Mouse (Mus musculus) intestine, embryonic 15.5 days (tissue): ENCODE measurements around the gene Tldc1. TPM values are rescaled to one million over a fixed set of nuclear protein-coding genes. Genes with fewer than 3 reads are reported as not detected.

Experiments used
- ATAC-seq: fragments of 200-750 bp; cut with Nextera tagmentation; 2 replicates; pipeline ENCODE4 v1.8.0; 2017; ENCODE audit warnings: moderate TSS enrichment, moderate library complexity
- H3K27ac ChIP-seq: fragments of 300-500 bp; sonication (generic); 2 replicates; pipeline ENCODE4 v1.5.1; 2015; ENCODE audit warnings: mild to moderate bottlenecking, inconsistent platforms
- H3K27me3 ChIP-seq: fragments of 300-500 bp; sonication (generic); replicated peaks from 2 replicates; pipeline ENCODE4 v1.6.1; 2015; ENCODE audit warnings: inconsistent platforms
- H3K36me3 ChIP-seq: fragments of 300-500 bp; sonication (generic); 2 replicates; pipeline ENCODE4 v1.6.1; 2015; ENCODE audit warnings: inconsistent platforms
- H3K4me1 ChIP-seq: fragments of 300-500 bp; sonication (generic); replicated peaks from 2 replicates; pipeline ENCODE4 v1.6.1; 2015; ENCODE audit warnings: inconsistent platforms
- H3K4me2 ChIP-seq: fragments of 300-500 bp; sonication (generic); replicated peaks from 2 replicates; pipeline ENCODE4 v1.6.1; 2015; ENCODE audit warnings: mild to moderate bottlenecking, inconsistent platforms
- H3K4me3 ChIP-seq: fragments of 300-500 bp; sonication (generic); replicated peaks from 2 replicates; pipeline ENCODE4 v1.5.1; 2015; ENCODE audit warnings: inconsistent platforms
- H3K9ac ChIP-seq: fragments of 300-500 bp; sonication (generic); 2 replicates; pipeline ENCODE4 v1.6.1; 2015; ENCODE audit warnings: inconsistent platforms
- H3K9me3 ChIP-seq: fragments of 300-500 bp; sonication (generic); 2 replicates; pipeline ENCODE4 v1.6.1; 2016; ENCODE audit warnings: inconsistent platforms
- WGBS: fragments of 180-500 bp; shearing (Covaris S2); methylation state at CpG from one replicate; pipeline ENCODE4 v1.1.7; 2015; 5-methylcytosine and 5-hydroxymethylcytosine counted together
- polyA plus RNA-seq: library from polyadenylated mRNA; unstranded; fragments of >200 nt; fragmentation: Nextera tagmentation; extraction: Ambion mirVana; gene quantifications from 2 replicates; pipeline ENCODE4 v1.2.1, GENCODE M21; 2015

The Tldc1 gene
- polyA plus RNA-seq, 1 experiment from 2014 or later: 15.3 TPM

DNA sequence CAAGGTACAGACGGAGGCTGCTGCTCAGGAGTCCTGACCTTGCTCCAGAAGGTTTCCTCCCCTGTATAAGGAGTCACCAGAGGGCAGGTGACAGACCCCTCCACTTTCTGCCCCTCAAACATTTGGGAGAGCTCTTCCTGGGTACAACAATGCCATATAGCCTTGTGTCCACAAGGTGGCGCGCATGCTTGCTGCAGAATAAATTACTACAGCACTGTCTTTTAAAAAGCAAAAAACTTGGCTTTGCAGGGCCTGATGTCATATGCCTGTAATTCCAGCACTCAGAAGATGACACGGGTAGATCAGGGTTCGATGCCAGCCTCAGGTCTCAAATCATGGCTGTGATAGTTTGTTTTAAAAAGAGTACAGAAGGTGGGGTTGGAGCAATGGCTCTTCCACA is 4.5 kb upstream of the Tldc1 start:
- ATAC-seq: no peak
- WGBS: 6% methylated on average over 5 of the region's 5 CpGs
- Histone ChIP-seq H3K9ac (no peak overlapping the region), H3K4me3 (no peak overlapping the region), H3K36me3 (no peaks in the 10 kb centered on the region), H3K4me1 (peaks cover 12% of the 10 kb centered on the region), H3K27me3 (no peaks in the 10 kb centered on the region), H3K4me2 (no peak overlapping the region), H3K27ac (no peak overlapping the region), H3K9me3 (no peaks in the 10 kb centered on the region)

DNA sequence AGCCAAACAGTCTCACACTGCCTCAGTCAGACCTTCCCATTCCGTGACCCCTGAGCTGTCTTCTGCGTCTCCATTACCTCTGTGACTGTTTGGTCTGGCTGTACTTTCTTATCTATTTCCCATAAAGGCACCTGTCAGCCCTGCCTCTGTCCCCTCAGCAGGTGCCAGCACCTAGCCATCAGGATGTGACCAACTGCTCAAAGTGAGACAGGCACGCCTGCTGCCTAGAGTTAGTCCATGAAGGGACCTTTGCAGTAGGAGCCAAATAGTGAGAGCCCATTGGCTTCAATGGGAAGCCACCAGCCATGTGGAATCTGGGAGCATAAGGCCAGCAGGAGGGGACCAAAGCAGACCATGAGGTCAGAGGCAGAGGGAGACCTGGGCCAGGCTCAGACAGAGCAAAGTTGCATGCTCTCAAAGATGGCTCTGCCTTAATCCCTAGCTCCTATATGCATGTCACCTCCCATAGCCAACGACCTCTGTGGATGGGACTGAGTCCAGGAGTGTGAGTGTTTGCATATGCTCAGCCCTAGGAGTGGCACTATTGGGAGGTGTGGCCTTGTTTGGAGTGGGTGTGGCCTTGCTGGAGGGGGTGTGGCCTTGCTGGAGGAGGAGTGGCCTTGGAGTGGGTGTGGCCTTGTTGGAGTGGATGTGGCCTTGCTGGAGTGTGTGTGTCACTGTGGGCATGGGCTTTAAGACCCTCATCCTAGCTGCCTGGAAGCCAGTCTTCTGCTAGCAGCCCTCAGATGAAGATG is 3.0 kb upstream of the Tldc1 start:
- no peak overlapping the region for H3K9ac ChIP-seq
- H3K4me1 ChIP-seq: peaks cover 19% of the 10 kb centered on the region
- H3K4me2 ChIP-seq: no peak overlapping the region
- WGBS: 42% methylated on average over 4 of the region's 4 CpGs
- H3K36me3 ChIP-seq: no peaks in the 10 kb centered on the region
- peak; percentile 11; the same call in 1 of the 2 replicates for ATAC-seq
- H3K9me3 ChIP-seq: no peaks in the 10 kb centered on the region
- no peak overlapping the region for H3K27ac ChIP-seq
- no peaks in the 10 kb centered on the region for H3K27me3 ChIP-seq
- H3K4me3 ChIP-seq: no peak overlapping the region

DNA sequence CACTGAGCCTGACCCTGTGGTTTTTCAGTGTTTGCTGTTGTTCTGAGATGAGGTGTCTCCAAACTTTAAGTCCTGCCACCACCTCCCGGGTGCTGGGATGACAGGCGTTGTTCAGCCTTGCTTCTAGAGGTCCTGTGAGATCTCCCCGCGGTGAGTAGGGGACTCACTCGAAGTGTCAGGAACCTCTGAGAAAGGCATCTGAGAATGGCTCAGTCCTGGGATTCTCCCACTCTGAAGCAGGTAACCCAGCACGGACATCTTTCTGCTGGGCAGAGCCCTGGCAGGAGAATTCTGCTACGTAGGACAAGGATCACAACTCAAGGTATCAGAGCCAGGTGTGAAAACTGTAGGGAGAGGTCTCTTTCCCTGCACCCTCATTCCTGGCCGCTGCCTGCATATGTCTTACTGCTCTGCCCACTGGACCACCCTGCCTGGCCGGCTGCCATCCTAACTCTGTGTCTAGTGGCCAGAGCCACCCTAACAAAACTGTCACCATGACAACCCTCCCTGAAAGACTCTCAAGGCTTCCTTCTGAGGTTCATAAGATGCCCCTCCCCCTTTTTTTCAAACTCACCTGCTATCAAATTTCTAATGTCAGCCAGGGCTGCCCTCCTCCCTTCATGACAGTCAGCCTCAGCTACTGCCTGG is 2.3 kb upstream of the Tldc1 start:
- H3K4me1 ChIP-seq: peaks cover 19% of the 10 kb centered on the region
- no peak overlapping the region for H3K4me2 ChIP-seq
- H3K27ac ChIP-seq: no peak overlapping the region
- no peak overlapping the region for H3K9ac ChIP-seq
- H3K9me3 ChIP-seq: no peaks in the 10 kb centered on the region
- H3K27me3 ChIP-seq: no peaks in the 10 kb centered on the region
- ATAC-seq: no peak
- WGBS: 79% methylated on average over 9 of the region's 9 CpGs
- H3K4me3 ChIP-seq: no peak overlapping the region
- no peaks in the 10 kb centered on the region for H3K36me3 ChIP-seq

DNA sequence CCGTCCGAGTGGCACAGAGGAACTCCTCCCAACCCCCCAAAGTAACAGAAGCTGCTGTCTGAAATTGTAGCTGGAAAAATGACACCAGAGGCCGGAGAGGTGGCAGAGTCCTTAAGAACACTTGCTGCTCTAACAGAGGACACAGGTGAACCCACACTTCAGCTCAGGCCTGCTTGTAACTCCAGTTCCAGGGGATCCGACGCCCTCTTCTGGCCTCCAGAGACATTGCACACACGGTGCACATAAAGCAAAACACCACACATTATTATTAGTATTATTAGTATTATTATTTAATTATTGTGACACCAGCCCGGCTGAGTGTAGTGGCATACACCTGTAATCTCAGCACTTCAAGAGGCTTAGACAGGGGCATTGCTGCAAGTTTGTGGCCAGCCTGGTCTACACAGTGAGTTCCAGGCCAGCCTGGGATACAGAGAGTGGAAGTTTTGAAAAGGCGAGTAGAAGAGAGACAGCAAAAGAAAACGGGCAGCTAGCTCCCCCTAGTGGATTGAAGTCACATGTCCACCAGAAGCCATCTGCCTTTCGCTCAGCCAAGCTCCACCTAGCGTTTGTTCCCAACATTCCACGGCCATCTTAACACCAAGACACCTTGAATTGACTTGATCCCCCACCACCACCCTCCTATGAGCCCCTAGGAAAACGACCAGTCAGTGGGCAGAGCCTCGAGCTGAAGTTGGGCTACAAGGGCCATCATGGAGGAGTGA is 959 bp upstream of the Tldc1 start:
- H3K27me3 ChIP-seq: no peaks in the 10 kb centered on the region
- 25% methylated on average over 14 of the region's 14 CpGs for WGBS
- H3K9me3 ChIP-seq: no peaks in the 10 kb centered on the region
- H3K4me1 ChIP-seq: peaks cover 17% of the 10 kb centered on the region
- H3K9ac ChIP-seq: no peak overlapping the region
- no peak overlapping the region for H3K4me3 ChIP-seq
- no peaks in the 10 kb centered on the region for H3K36me3 ChIP-seq
- ATAC-seq: 0 out of 2 replicates have a peak, but pooled peaks have one; percentile 3
- no peak overlapping the region for H3K27ac ChIP-seq
- peak overlapping the region; percentile 90; the same call in 1 of the 2 replicates for H3K4me2 ChIP-seq

DNA sequence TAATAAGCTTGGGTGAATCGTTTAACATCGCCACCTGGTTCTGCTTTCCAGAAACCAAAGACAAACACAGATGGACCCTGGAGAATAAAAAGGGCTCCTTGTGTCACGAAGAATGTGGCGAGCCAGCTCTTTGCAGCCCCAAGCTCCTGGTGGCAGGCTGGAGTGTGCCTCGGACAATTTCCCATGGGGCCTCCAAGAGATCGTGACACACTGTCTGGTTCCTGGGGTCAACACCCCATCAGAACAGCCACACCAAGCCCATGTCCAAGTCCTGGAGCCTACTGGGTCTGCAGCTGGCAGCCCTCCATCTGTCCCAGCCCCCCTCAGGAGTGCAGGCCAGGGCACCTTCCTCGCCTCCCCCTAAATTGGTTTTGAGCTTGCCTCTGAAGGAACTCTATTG is 451 bp downstream of the Tldc1 start:
- Histone ChIP-seq H3K27me3 (no peaks in the 10 kb centered on the region), H3K36me3 (no peaks in the 10 kb centered on the region), H3K9ac (peak overlapping the region; percentile 68), H3K27ac (peak overlapping the region; percentile 82), H3K4me3 (peak overlapping the region; percentile 65), H3K4me2 (peak overlapping the region; percentile 90), H3K4me1 (peaks cover 17% of the 10 kb centered on the region), H3K9me3 (no peaks in the 10 kb centered on the region)
- WGBS: 7% methylated on average over 7 of the region's 7 CpGs
- ATAC-seq: peak; percentile 13

DNA sequence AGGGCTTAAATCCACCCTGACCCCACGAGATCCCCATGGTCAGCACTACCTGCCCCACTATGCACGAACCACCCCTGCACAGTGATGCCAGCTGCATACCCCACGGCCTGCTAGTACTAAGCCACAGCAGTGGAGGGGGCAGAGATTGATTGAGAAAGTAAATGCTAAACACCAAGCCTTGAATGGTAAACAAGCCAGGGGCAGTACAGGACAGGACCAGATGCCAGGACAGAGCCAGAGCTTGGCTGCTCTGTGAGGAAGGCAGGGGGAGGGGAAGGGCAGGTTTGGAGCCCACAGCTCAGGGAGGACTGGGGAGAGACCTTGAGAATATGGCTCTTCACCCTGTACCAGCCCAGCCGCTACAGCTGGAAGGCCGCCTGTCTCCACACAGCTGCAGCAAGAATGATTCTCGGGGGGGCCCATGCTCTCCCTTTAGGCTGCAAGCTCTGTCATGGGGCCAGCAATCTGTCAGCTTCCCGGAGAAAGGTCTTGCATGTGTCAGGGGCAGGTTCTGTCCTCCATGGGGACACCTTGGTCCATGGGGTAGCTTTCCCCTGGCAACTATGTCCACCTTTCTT is 1.5 kb downstream of the Tldc1 start:
- Histone ChIP-seq H3K36me3 (no peaks in the 10 kb centered on the region), H3K9me3 (no peaks in the 10 kb centered on the region), H3K4me1 (peaks cover 17% of the 10 kb centered on the region), H3K27ac (no peak overlapping the region), H3K9ac (no peak overlapping the region), H3K27me3 (no peaks in the 10 kb centered on the region), H3K4me3 (no peak overlapping the region), H3K4me2 (peak overlapping the region; percentile 90; the same call in 1 of the 2 replicates)
- 84% methylated on average over 7 of the region's 7 CpGs for WGBS
- ATAC-seq: no peak

DNA sequence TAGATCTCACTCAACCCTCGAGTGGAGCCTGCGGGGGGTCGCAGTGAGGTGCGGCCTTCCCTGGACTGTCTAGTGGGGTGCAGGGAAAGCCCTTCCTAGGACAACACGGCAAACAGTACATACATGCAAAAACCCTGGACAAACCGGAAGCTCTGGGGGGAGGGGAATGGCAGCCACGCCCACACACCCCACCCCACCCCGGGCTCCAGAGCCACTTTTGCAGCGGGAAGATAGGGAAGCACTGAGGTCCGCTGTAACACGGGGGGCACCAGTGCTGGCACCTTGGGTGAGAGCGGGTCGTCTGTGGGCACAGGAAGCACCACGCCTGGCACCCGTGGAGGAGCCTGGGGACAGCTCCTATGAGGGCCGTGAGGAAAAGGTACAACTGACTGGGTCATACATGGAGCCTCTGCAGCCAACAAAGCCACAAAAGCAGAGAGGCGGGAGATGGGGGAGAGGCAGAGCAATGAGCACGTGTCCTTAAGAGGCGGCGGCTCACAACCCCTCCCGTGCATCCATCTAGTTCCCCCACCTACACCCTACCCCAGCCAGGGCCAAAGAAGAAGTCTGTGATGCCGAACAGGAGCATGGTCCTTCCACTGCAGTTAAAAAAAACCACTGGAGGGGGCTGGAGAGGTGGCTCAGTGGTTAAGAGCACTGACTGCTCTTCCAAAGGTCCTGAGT is 12.3 kb downstream of the Tldc1 start:
- no peak overlapping the region for H3K27ac ChIP-seq
- WGBS: 75% methylated on average over 22 of the region's 22 CpGs
- peak; percentile 45; the same call in 1 of the 2 replicates for ATAC-seq

DNA sequence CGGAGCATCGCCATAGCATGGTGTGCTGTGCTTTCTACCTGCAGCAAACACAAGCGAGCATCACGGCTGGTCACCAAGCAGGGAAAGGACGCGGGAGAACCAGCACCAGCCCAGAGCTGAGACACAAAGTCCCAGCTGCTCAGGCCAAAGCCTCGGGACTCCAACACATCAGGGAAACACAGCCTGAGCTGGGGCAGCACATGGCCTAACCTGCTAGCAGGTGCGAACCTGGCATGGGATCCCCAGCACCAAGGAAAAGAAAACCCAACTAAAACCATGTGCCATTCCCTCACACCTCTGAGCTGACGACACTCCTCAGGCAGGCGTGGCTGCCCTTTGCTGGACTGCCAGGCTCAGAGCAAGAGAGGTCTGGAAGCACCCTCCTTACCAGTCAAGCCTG is 12.9 kb downstream of the Tldc1 start:
- no peak overlapping the region for H3K9ac ChIP-seq
- H3K36me3 ChIP-seq: peaks cover 8% of the 10 kb centered on the region
- 85% methylated on average over 10 of the region's 10 CpGs for WGBS

More for the DNA sequence above, 12.3 kb downstream of the Tldc1 start:
- Histone ChIP-seq H3K4me2 (no peak overlapping the region), H3K9ac (no peak overlapping the region), H3K9me3 (no peaks in the 10 kb centered on the region), H3K36me3 (peaks cover 8% of the 10 kb centered on the region), H3K27me3 (no peaks in the 10 kb centered on the region), H3K4me1 (0 out of 2 replicates have a peak, but pooled peaks cover 6% of the 10 kb centered on the region), H3K4me3 (no peak overlapping the region)

DNA sequence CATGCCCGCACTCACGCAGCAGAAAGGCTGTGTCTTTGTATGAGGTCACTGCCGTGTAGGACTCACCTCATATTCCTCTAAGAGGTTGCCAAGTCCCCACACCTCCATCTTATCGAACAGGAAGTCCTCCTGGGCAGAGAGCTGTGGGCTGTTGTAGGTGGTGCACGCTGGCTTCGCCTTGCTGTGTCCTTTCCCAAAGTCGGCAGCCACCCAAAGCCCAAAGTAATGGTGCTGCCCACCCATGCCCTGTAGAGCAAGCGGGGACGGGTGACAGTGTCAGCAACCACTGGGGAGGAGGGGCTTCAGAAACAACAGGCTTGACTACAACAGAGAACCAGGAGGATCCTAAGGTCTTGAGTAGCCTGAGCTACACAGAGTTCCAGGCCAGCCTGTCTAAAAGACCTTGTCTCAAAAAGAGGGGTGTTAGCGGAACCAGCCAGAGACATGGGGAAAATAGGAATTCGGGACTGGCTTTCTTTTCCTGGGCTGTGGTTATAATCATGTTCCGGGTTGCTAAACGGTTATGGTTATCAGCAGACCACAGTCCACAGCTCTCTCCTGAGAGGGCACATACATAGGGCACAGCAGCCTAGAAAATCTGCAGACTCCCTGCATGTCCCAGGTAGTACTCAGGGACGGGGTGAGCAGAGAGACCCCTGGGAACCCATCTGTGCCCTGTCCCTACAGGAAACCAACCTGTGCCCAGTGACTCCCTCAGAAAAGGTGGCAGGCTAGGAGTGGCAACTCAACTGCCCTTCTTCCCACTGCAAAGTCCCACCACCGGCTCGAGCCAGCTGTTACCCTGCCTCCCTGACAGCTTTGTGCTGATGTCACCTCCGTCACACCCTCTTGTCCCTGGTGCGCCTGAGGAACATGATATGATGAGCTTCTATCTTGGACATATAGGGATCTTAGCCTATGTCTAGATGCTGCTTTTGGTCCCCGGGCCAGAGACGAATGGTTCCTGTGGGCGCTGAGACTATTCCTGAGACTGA is 15.7 kb downstream of the Tldc1 start:
- H3K9me3 ChIP-seq: no peaks in the 10 kb centered on the region
- no peaks in the 10 kb centered on the region; the same call in 1 of the 2 replicates for H3K36me3 ChIP-seq
- no peak overlapping the region for H3K9ac ChIP-seq
- H3K27me3 ChIP-seq: no peaks in the 10 kb centered on the region
- ATAC-seq: no peak
- 88% methylated on average over 21 of the region's 21 CpGs for whole genome bisulfite sequencing
- 0 out of 2 replicates have a peak, but pooled peaks cover 6% of the 10 kb centered on the region for H3K4me1 ChIP-seq
- H3K4me2 ChIP-seq: no peak overlapping the region
- no peak overlapping the region for H3K27ac ChIP-seq
- H3K4me3 ChIP-seq: no peak overlapping the region

More for the DNA sequence above, 12.9 kb downstream of the Tldc1 start:
- ATAC-seq: peak; percentile 19; the same call in 1 of the 2 replicates
- Histone ChIP-seq H3K4me3 (no peak overlapping the region), H3K9me3 (no peaks in the 10 kb centered on the region), H3K4me1 (0 out of 2 replicates have a peak, but pooled peaks cover 6% of the 10 kb centered on the region), H3K4me2 (no peak overlapping the region), H3K27ac (no peak overlapping the region), H3K27me3 (no peaks in the 10 kb centered on the region)

DNA sequence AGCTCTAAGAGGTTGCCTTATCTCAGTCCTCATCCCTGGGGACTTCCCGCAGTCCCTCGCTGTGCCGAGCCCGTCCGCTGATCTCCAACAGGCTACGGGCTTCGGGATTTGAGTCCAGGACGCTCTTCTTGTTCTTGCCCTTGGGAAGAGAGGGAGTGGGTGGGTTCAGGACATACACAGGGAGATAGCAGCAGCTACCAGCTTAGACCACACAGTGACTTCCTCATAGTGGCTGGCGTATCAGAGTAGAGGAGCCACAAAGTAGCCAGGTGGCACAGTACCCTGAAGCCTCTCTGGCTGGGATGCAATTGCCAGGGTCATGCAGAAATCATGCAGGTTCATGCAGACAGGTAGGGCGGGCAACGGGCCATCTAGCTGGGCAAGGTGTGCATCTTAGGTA is 16.5 kb downstream of the Tldc1 start:
- ATAC-seq: no peak
- no peaks in the 10 kb centered on the region for H3K27me3 ChIP-seq
- 91% methylated on average over 11 of the region's 11 CpGs for WGBS

DNA sequence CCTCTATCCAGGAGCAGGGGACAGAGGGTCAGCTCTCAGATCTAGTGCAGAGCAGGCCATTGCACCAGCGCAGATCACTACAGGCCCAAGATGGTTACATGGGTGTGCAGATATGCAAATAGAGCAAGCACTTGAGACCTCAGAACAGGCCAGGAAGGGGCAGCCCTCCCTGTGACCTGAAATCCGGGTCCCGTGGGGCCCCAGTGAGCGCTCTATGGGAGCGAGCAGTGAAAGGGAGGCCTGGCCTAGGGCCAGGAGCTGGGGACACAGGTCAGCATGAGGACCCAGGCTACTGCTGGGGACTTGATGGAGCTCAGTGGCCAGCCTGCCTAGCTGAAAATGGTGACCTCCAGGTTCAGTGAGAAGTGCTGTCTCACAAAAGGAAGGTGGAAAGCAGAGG is 21.7 kb downstream of the Tldc1 start:
- Histone ChIP-seq H3K27me3 (no peaks in the 10 kb centered on the region), H3K4me3 (no peak overlapping the region), H3K9me3 (no peaks in the 10 kb centered on the region), H3K4me2 (no peak overlapping the region), H3K27ac (no peak overlapping the region), H3K4me1 (peaks cover 13% of the 10 kb centered on the region), H3K9ac (no peak overlapping the region), H3K36me3 (no peaks in the 10 kb centered on the region; the same call in 1 of the 2 replicates)
- no peak for ATAC-seq
- 69% methylated on average over 5 of the region's 5 CpGs for WGBS

More for the DNA sequence above, 16.5 kb downstream of the Tldc1 start:
- Histone ChIP-seq H3K4me3 (no peak overlapping the region), H3K9ac (no peak overlapping the region), H3K4me2 (no peak overlapping the region), H3K36me3 (no peaks in the 10 kb centered on the region; the same call in 1 of the 2 replicates), H3K27ac (no peak overlapping the region), H3K9me3 (no peaks in the 10 kb centered on the region), H3K4me1 (0 out of 2 replicates have a peak, but pooled peaks cover 7% of the 10 kb centered on the region)
